Mouse (Mus musculus) frontal cortex, adult 2 months (tissue): ENCODE measurements around the gene Aldh1a1. TPM values are rescaled to one million over a fixed set of nuclear protein-coding genes. Genes with fewer than 3 reads are reported as not detected.
"Not testable (repeated sequence)": the region's sequence is repeated elsewhere in the genome, so short reads cannot be mapped to it uniquely, and the experiment has no call there.

Experiments used
- DNase-seq, 2 experiments: peaks; one replicate each; pipeline ENCODE4 v3.0.0; 2022; ENCODE audit warnings: low spot score in 1 of 2; ENCODE audit errors: extremely low spot score in 1 of 2
- polyA plus RNA-seq: library from polyadenylated mRNA; depleted of rRNA; stranded (reverse); fragments of >200 nt; gene quantifications from 2 replicates; pipeline ENCODE4 v1.2.3, GENCODE M21; 2012; rRNA removed

Aldh1a1 gene
- 47.6 and 58.4 TPM in 2 replicates for polyA plus RNA-seq

GRCm38 (mm10) chr19:20492491-20492890 lies at the start of gene Aldh1a1:
Gene Aldh1a1 (plus strand): TSS chr19:20492715.
- DNase-seq: no peak

- no peak for DNase-seq
Measured at GRCm38 (mm10) chr19:20447807-20448206, 44.7 kb upstream of the Aldh1a1 start.

DNA sequence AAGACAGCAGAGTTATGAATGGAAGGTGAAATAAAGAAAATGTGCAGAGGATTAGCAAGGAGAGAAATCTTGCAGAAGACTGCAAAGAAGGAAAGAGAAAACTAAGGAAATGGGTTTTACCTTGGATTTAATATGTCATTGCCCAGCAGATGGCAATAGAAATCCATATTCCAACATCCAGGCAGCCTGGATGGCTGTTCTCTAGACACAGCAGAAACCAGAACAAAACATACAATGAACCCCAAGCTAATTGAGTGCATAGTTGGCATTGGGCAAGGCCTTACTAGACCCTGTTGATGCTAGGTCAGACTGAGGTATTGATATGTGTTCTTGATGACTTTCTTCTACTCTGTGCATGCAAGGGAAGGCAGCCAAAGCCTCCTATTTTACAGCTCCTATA lies 43.0 kb upstream of the Aldh1a1 start:
- DNase-seq: peak; percentile 7 to 73

DNA sequence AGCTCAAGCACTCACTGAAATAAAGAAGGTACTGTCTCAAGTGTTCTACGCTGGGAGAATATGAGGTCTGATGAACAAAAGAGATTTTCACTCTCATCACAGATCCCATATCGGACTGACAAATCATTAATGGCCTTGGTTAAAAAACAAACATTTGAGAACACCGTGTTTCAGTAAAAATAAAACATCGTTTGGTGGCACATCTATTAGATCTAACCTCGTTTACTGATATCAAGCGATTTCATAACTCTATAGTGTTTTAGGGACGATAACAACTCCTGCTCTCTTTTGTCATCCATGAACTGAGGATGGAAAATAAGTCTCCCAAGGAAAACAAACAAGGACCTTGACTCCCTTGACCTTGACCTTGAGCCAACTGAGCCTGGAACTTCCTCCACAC lies 41.5 kb upstream of the Aldh1a1 start:
- no peak for DNase-seq

- no peak for DNase-seq
Measured at GRCm38 (mm10) chr19:20484497-20484896, 8.0 kb upstream of the Aldh1a1 start.

- DNase-seq: no peak
Measured at GRCm38 (mm10) chr19:20491950-20492349, 565 bp upstream of the Aldh1a1 start.

- DNase-seq: no peak
Measured at GRCm38 (mm10) chr19:20496476-20496875, 4.0 kb downstream of the Aldh1a1 start.

DNA sequence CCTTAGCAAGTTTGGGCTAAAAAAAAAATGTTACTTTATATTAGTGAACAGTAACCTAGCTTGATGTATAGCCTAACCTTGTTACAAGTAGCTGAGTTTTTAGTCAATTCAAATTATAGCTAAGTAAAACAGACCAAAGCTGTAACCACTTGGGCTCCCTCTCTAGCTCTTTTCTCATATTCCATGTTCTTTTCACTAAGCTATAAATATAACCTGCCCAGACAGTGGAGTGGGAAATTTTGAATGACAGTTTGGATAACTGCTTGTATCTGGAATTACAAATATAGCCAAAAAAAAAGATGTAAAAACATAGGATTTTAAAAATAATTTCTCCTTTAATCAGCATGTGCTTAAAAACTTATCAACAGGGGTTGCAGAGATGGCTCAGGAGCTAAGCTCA lies 12.8 kb downstream of the Aldh1a1 start:
- no peak for DNase-seq

GRCm38 (mm10) chr19:20506936-20507615 lies 14.6 kb downstream of the Aldh1a1 start:
- DNase-seq: no peak

DNA sequence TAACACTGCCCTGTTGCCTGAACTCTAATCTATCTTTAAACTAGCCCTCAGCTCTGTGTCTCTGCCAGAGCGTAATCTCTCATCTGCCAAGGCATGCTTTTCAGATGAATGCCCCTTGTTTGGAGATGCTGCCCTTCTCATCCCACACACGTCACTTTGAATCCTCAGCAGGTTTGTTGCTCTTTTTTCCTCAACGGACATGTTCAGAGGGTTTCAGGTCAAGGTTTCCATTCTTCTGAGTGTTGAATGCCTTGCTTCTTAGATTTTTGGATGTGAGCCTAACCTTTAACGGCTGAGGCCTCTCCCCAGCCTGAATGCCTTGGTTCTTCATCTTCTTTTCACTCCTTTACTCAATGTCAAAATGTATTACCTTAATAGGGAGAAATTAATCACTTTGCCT lies 16.1 kb downstream of the Aldh1a1 start:
- no peak for DNase-seq

GRCm38 (mm10) chr19:20511971-20512370 lies 19.5 kb downstream of the Aldh1a1 start:
- DNase-seq: no peak

DNA sequence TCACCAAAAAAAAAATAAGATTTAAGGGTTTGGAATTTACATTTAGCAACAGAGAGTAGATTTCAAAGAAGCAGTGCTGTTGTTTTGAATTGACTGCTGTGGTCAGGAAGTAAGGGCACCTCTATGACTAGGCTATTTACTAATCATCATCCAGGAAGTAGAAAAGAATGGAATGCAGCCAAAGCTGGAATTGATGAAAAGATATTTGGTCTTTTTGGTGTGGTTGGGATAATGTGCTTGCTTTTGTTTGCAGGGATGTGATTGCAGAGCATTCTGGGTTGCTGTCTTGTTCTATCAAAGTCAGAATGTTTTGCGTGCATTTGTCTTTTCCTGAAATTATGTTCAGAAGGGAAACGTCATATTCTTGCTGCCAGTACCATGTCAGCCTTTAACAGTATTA lies 20.7 kb downstream of the Aldh1a1 start:
- no peak for DNase-seq

GRCm38 (mm10) chr19:20513688-20514361 lies 21.3 kb downstream of the Aldh1a1 start:
- DNase-seq: no peak

DNA sequence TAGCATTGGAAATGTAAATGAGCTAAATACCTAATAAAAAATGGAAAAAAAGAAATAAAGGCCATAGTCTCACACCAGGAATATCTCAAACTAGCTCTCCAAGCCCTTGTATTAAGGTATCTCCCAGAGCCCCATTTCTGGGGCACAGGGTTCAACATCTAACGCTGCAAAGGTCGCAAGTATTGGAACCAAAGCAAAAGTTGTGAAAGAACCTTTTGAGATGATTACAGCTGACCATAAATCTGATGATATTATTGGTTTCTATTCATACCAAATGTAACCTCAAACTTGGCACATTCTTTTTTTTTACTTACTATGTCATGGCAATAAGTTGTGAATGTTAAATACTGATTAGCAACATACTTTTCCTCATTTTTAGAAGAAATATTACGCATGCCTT lies 24.0 kb downstream of the Aldh1a1 start:
- no peak for DNase-seq

- not testable (repeated sequence) for DNase-seq
Measured at GRCm38 (mm10) chr19:20529156-20529555, 36.6 kb downstream of the Aldh1a1 start.

DNA sequence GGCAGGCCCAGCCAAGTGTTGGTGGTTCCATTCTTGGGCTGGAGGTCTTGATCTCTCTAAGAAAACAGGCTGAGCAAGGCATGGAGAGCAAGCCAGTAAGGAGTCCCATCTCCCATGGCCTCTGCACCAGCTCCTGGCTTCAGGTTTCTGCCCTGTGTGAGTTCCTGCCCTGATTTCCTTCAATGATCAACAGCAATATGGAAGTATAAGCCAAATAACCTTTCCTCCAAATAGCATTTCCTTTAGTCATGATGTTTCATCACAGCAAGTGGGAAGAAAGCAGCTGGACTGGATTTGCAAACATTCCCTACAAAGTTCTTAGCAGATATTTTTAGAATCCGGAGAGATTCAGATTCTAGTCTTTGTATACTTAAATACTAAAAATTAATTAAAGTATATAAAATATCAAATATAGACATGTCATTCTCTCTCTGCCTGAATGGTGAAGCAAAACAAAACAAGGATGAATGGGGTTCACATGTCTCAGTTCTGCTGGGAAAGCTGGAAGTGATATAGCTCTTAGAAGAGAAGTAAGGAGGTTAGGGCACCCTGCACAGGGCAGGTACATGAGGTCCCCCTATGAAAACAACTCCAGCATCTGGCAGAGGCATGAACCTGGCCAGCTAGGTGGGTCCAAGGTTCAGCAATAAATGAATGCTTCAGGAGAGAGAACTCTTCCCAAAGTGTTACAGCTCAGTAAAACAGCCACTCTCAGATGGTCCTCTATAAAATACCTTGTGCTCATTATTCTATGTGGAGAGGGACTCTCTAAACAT lies 37.6 kb downstream of the Aldh1a1 start:
- DNase-seq: no peak

GRCm38 (mm10) chr19:20536538-20536937 lies 44.0 kb downstream of the Aldh1a1 start:
- DNase-seq: peak; percentile 82 to 83

GRCm38 (mm10) chr19:20541044-20541443 lies 48.5 kb downstream of the Aldh1a1 start:
- peak in 1 of 2 experiments; percentile 33 for DNase-seq

- peak in 1 of 2 experiments; percentile 37 for DNase-seq
Measured at GRCm38 (mm10) chr19:20541924-20542323, 49.4 kb downstream of the Aldh1a1 start.

- no peak for DNase-seq
Measured at GRCm38 (mm10) chr19:20543816-20544215, 51.3 kb downstream of the Aldh1a1 start.

DNA sequence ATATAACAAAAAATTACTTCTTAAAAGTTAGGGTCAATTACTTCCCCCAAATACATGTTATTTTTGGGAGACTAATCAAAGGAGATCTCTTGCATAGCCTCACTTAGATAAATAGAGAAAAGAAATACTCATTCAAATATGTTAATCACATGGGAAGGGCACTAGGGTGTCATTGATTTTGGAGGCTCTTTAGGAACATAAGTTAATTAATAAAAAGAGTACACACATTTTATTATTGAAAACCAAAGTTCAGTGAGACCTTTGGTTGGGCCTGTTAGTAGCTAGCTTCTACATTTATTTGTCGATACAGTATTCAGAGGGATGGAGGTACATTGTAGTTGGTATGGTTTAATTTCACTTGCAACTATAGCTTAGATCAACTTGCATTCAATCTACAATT lies 52.4 kb downstream of the Aldh1a1 start:
- DNase-seq: no peak
